Mouse (Mus musculus) hindbrain, embryonic 15.5 days (tissue): ENCODE results near the gene Acsm1. TPM values are rescaled to one million over a fixed set of nuclear protein-coding genes. Genes with fewer than 3 reads are reported as not detected.

Source experiments
- ATAC-seq: fragments of 200-750 bp; cut with Nextera tagmentation; 2 replicates; pipeline ENCODE4 v1.8.0; 2017; ENCODE audit warnings: low read depth, moderate number of reproducible peaks, moderate TSS enrichment; ENCODE audit not compliant: low FRiP score
- H3K27ac ChIP-seq: fragments of 300-500 bp; sonication (generic); replicated peaks from 2 replicates; pipeline ENCODE4 v1.5.1; 2015; ENCODE audit warnings: mild to moderate bottlenecking, inconsistent platforms
- H3K27me3 ChIP-seq: fragments of 300-500 bp; sonication (generic); 2 replicates; pipeline ENCODE4 v1.6.1; 2015; ENCODE audit warnings: control low read depth, inconsistent platforms
- H3K36me3 ChIP-seq: fragments of 300-500 bp; sonication (generic); 2 replicates; pipeline ENCODE4 v1.6.1; 2015; ENCODE audit warnings: control low read depth, inconsistent platforms
- H3K4me1 ChIP-seq: fragments of 300-500 bp; sonication (generic); replicated peaks from 2 replicates; pipeline ENCODE4 v1.6.1; 2015; ENCODE audit warnings: control low read depth, inconsistent platforms
- H3K4me2 ChIP-seq: fragments of 300-500 bp; sonication (generic); 2 replicates; pipeline ENCODE4 v1.6.1; 2015; ENCODE audit warnings: moderate library complexity, mild to moderate bottlenecking, inconsistent platforms
- H3K4me3 ChIP-seq: fragments of 300-500 bp; sonication (generic); 2 replicates; pipeline ENCODE4 v1.5.1; 2015; ENCODE audit warnings: mild to moderate bottlenecking, inconsistent platforms
- H3K9ac ChIP-seq: fragments of 300-500 bp; sonication (generic); 2 replicates; pipeline ENCODE4 v1.6.1; 2015; ENCODE audit warnings: inconsistent platforms
- H3K9me3 ChIP-seq: fragments of 300-500 bp; sonication (generic); 2 replicates; pipeline ENCODE4 v1.6.1; 2016; ENCODE audit warnings: control low read depth, inconsistent platforms
- WGBS: fragments of 180-500 bp; shearing (Covaris S2); methylation state at CpG from one replicate; pipeline ENCODE4 v1.1.7; 2015; 5-methylcytosine and 5-hydroxymethylcytosine counted together
- polyA plus RNA-seq: library from polyadenylated mRNA; unstranded; fragments of >200 nt; fragmentation: Nextera tagmentation; extraction: Ambion mirVana; gene quantifications from 2 replicates; pipeline ENCODE4 v1.2.1, GENCODE M21; 2015

Acsm1 gene
- polyA plus RNA-seq, 1 experiment from 2014 or later = not detected

- 74% methylated on average over 8 of the region's 8 CpGs for WGBS
- ATAC-seq = no peak
Observed at GRCm38 (mm10) chr7:119680107-119680506, 73.3 kb downstream of the Acsm1 start.

DNA sequence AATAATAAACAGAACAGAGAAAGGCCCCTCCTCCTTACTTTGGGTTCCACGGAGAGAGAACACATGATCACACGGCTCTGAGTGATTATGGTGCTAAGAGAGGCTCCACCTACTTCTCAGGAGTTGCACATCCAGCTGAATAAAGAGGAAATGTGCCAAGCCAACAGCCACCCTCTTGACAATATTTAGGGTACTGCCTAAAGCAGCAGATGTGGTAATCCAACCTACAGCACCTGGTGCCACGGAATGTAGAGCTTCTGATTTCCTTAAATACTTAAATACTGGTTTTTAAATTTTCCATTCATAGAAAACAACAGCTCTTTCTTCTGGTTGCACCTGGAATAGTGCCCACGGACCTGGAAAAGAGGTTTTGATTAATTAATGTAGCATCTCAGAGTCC is 75.9 kb downstream of the Acsm1 start:
- no peak overlapping the region for H3K4me3 ChIP-seq
- H3K27me3 ChIP-seq = no peaks in the 10 kb centered on the region
- H3K9me3 ChIP-seq = no peaks in the 10 kb centered on the region
- no peaks in the 10 kb centered on the region for H3K36me3 ChIP-seq
- WGBS = 75% methylated on average over 4 of the region's 4 CpGs
- ATAC-seq = no peak
- H3K4me2 ChIP-seq = no peak overlapping the region
- H3K9ac ChIP-seq = no peak overlapping the region
- H3K27ac ChIP-seq = no peak overlapping the region
- H3K4me1 ChIP-seq = no peaks in the 10 kb centered on the region

More at GRCm38 (mm10) chr7:119680107-119680506, 73.3 kb downstream of the Acsm1 start:
- H3K9me3 ChIP-seq = no peaks in the 10 kb centered on the region
- H3K36me3 ChIP-seq = no peaks in the 10 kb centered on the region
- H3K4me1 ChIP-seq = no peaks in the 10 kb centered on the region
- no peak overlapping the region for H3K9ac ChIP-seq
- H3K4me2 ChIP-seq = no peak overlapping the region
- no peak overlapping the region for H3K27ac ChIP-seq
- no peak overlapping the region for H3K4me3 ChIP-seq
- H3K27me3 ChIP-seq = no peaks in the 10 kb centered on the region

GRCm38 (mm10) chr7:119689726-119690125 is 82.9 kb downstream of the Acsm1 start, which contains the start of gene Acsm4:
TSS of gene Acsm4 (plus strand) at chr7:119690026.
- no peaks in the 10 kb centered on the region for H3K4me1 ChIP-seq
- no peak within 1 kb of the TSS for H3K9ac ChIP-seq
- no peak within 1 kb of the TSS for H3K4me2 ChIP-seq
- H3K4me3 ChIP-seq = no peak within 1 kb of the TSS
- H3K9me3 ChIP-seq = no peaks in the 10 kb centered on the region
- no peaks in the 10 kb centered on the region for H3K36me3 ChIP-seq
- 83% methylated on average over 5 of the region's 5 CpGs for WGBS
- ATAC-seq = no peak
- H3K27ac ChIP-seq = no peak within 1 kb of the TSS
- H3K27me3 ChIP-seq = no peaks in the 10 kb centered on the region

GRCm38 (mm10) chr7:119692302-119692701 is 85.5 kb downstream of the Acsm1 start:
- Histone ChIP-seq H3K9ac (no peak overlapping the region), H3K4me3 (no peak overlapping the region), H3K27ac (no peak overlapping the region), H3K4me2 (no peak overlapping the region), H3K4me1 (no peaks in the 10 kb centered on the region), H3K27me3 (no peaks in the 10 kb centered on the region), H3K36me3 (no peaks in the 10 kb centered on the region), H3K9me3 (no peaks in the 10 kb centered on the region)
- 93% methylated on average over 4 of the region's 4 CpGs for WGBS
- ATAC-seq = no peak

DNA sequence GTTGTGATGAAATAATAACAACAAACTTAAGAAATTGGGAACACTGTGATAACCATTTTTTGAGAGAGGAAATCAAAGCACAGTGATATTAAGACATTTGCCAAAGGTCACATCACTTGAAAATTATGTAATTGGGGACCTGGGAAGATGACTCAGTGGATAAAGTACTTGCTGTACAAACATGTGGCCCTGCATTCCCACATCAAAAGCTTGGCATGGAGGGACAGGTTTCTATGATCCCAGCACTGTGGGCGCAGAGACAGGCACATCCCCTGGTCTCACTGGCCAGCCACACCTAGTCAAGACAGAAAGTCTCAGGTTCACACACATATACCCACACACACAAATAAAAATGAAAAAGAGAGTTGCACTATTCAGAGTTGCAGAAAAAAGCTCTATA is 88.1 kb downstream of the Acsm1 start:
- no peaks in the 10 kb centered on the region for H3K9me3 ChIP-seq
- ATAC-seq = no peak
- 96% methylated on average over 1 of the region's 1 CpGs for WGBS
- no peak overlapping the region for H3K4me2 ChIP-seq
- no peak overlapping the region for H3K4me3 ChIP-seq
- no peak overlapping the region for H3K27ac ChIP-seq
- H3K4me1 ChIP-seq = no peaks in the 10 kb centered on the region
- no peak overlapping the region for H3K9ac ChIP-seq
- no peaks in the 10 kb centered on the region for H3K27me3 ChIP-seq
- no peaks in the 10 kb centered on the region for H3K36me3 ChIP-seq

Other genes with a start within 250 kb of the Acsm1 start
- not detected in 2 replicates for gene Gp2, start 147.7 kb upstream of the Acsm1 start, polyA plus RNA-seq
- gene Umod, start 127.7 kb upstream of the Acsm1 start, polyA plus RNA-seq = not detected in 2 replicates
- not detected in 2 replicates for gene Acsm5, start 87.6 kb upstream of the Acsm1 start, polyA plus RNA-seq
- 0.22 and 0.38 TPM in 2 replicates for gene Pdilt, start 83.5 kb upstream of the Acsm1 start, polyA plus RNA-seq
- gene Acsm2, start 52.7 kb upstream of the Acsm1 start, polyA plus RNA-seq = 0.13 TPM in 1 of 2 replicates, not detected in the other
- not detected in 2 replicates for gene Acsm4, start 83.0 kb downstream of the Acsm1 start, polyA plus RNA-seq
- gene Thumpd1, start 113.8 kb downstream of the Acsm1 start, polyA plus RNA-seq = 74.5 and 76.4 TPM in 2 replicates
- 0.09 TPM in 1 of 2 replicates, not detected in the other for gene Acsm3, start 153.9 kb downstream of the Acsm1 start, polyA plus RNA-seq
- 9.5 and 11.9 TPM in 2 replicates for gene Rexo5, start 187.0 kb downstream of the Acsm1 start, polyA plus RNA-seq
- 15.4 and 16.5 TPM in 2 replicates for gene Eri2, start 187.0 kb downstream of the Acsm1 start, polyA plus RNA-seq